Mouse (Mus musculus): ENCODE measurements at regions not wholly inside any gene's neighbourhood (a gene's known extent, or its start where the extent isn't known, plus 50 kb on each side); places are given as distances from the start of the nearest gene placed in this dataset.
"Not testable (repeated sequence)": the region's sequence is repeated elsewhere in the genome, so short reads cannot be mapped to it uniquely, and the experiment has no call there.

DNA sequence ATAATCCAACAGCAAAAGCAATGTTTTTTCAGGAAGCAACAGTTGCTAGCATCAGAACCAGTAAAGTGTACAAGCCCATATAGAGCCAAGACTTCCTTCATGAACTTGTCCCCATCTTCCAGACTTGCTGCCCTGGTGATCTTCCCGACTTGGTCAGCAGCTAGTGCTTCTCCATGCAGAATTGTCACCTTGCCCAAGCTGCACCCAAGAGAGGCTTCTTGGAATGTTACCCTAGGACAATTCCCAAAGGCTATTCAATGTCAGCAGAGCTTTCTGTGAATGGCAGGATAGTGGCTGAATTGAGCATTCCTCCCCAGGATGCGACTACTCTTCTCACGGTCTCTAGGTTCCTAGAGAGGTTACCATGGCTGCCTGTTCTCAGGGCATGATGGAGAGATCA, 479.6 kb upstream of the BB014433 start:
- no peak overlapping the region for H3K9ac ChIP-seq (ENCODE audit: low read depth, low read length)
- DNase-seq (ENCODE audit: low spot score) (no peak), ATAC-seq (ENCODE audit: low read depth) (no peak)
- H3K27ac ChIP-seq (replicated peaks; ENCODE audit: low read depth, low read length), result no peak overlapping the region
- WGBS, result 89% methylated on average over 3 of the region's 3 CpGs
- no peaks in the 10 kb centered on the region for H3K4me1 ChIP-seq (ENCODE audit: control insufficient read depth, insufficient read depth, low read length)
- H3K9me3 ChIP-seq (ENCODE audit: control insufficient read depth, low read length), result no peaks in the 10 kb centered on the region
- no peaks in the 10 kb centered on the region for H3K36me3 ChIP-seq (ENCODE audit: control insufficient read depth, insufficient read depth, low read length)
- no peak overlapping the region for H3K4me2 ChIP-seq (ENCODE audit: low read depth, low read length)
- no peak overlapping the region for H3K4me3 ChIP-seq (ENCODE audit: low read depth, low read length)
- no peaks in the 10 kb centered on the region for H3K27me3 ChIP-seq (replicated peaks; ENCODE audit: control insufficient read depth, insufficient read depth, low read length)

DNA sequence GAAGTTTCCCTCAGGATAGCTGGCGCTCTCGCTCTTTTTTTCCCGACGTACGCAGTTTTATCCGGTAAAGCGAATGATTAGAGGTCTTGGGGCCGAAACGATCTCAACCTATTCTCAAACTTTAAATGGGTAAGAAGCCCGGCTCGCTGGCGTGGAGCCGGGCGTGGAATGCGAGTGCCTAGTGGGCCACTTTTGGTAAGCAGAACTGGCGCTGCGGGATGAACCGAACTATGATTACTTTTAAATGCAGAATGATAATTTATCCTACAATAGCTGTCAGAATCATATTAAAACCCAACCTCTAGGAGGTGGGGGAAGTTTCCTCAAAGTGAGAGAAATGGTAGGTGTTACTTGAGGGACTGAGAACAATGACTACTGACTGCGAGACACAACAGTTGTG, 474.0 kb upstream of the BB014433 start:
- not testable (repeated sequence) for DNase-seq (ENCODE audit: low spot score); H3K9me3 ChIP-seq (ENCODE audit: control insufficient read depth, low read length); H3K27me3 ChIP-seq (replicated peaks; ENCODE audit: control insufficient read depth, insufficient read depth, low read length); H3K9ac ChIP-seq (ENCODE audit: low read depth, low read length); H3K4me2 ChIP-seq (ENCODE audit: low read depth, low read length); H3K36me3 ChIP-seq (ENCODE audit: control insufficient read depth, insufficient read depth, low read length); H3K4me1 ChIP-seq (ENCODE audit: control insufficient read depth, insufficient read depth, low read length); H3K27ac ChIP-seq (replicated peaks; ENCODE audit: low read depth, low read length); ATAC-seq (ENCODE audit: low read depth); H3K4me3 ChIP-seq (ENCODE audit: low read depth, low read length)
- 78% methylated on average over 19 of the region's 19 CpGs for WGBS

DNA sequence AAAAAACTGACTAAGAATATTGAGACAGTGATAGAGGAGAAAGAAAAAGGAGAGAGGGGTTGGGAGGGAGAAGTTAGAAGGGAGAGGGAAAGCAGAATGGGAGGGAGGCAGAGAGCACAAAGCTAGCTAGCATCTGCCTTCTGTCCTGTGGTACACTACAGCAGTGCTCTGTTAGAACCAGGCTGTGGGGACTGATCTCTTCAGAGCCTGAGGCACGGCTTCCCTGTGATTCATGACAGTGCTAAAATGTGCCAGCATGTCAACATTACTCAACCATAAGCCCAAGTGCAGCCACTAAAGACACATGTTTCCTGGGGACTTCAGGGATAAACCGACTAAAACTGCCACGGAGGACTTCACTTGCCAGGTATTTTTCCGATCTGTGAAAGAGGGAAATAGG, 455.1 kb upstream of the BB014433 start:
- 75% methylated on average over 4 of the region's 4 CpGs for WGBS
- Histone ChIP-seq H3K9ac (ENCODE audit: low read depth, low read length) (no peak overlapping the region), H3K27me3 (replicated peaks; ENCODE audit: control insufficient read depth, insufficient read depth, low read length) (no peaks in the 10 kb centered on the region), H3K4me3 (ENCODE audit: low read depth, low read length) (no peak overlapping the region), H3K4me1 (ENCODE audit: control insufficient read depth, insufficient read depth, low read length) (no peaks in the 10 kb centered on the region), H3K4me2 (ENCODE audit: low read depth, low read length) (no peak overlapping the region), H3K36me3 (ENCODE audit: control insufficient read depth, insufficient read depth, low read length) (no peaks in the 10 kb centered on the region), H3K9me3 (ENCODE audit: control insufficient read depth, low read length) (no peaks in the 10 kb centered on the region), H3K27ac (replicated peaks; ENCODE audit: low read depth, low read length) (no peak overlapping the region)
- DNase-seq (ENCODE audit: low spot score) (no peak), ATAC-seq (ENCODE audit: low read depth) (no peak)

DNA sequence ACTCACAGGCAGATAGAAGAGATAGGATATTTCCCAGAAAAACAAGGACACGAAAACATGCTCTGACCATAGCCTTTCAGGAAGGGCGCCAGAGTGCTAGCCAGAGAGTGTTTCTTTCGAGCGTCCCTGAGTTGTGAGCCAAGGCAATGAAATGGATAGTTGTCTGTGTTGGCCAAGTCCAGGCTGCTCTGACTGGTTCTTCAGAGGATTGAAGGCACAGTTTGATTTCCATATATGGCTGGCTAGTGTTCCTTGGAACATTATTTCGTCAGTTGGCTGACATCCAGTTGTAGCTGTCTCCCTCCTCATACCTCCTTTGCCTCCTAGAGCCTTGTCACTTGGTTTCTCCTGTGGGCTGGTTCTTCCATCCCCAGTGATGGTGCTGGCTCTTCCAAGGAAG, 451.7 kb upstream of the BB014433 start:
- Histone ChIP-seq H3K4me3 (ENCODE audit: low read depth, low read length) (no peak overlapping the region), H3K4me1 (ENCODE audit: control insufficient read depth, insufficient read depth, low read length) (no peaks in the 10 kb centered on the region), H3K27ac (replicated peaks; ENCODE audit: low read depth, low read length) (no peak overlapping the region), H3K9me3 (ENCODE audit: control insufficient read depth, low read length) (no peaks in the 10 kb centered on the region), H3K4me2 (ENCODE audit: low read depth, low read length) (no peak overlapping the region), H3K27me3 (replicated peaks; ENCODE audit: control insufficient read depth, insufficient read depth, low read length) (no peaks in the 10 kb centered on the region), H3K9ac (ENCODE audit: low read depth, low read length) (no peak overlapping the region), H3K36me3 (ENCODE audit: control insufficient read depth, insufficient read depth, low read length) (no peaks in the 10 kb centered on the region)
- no peak for ATAC-seq (ENCODE audit: low read depth)
- DNase-seq (ENCODE audit: low spot score), result peak; percentile 25
- 81% methylated on average over 5 of the region's 5 CpGs for WGBS

DNA sequence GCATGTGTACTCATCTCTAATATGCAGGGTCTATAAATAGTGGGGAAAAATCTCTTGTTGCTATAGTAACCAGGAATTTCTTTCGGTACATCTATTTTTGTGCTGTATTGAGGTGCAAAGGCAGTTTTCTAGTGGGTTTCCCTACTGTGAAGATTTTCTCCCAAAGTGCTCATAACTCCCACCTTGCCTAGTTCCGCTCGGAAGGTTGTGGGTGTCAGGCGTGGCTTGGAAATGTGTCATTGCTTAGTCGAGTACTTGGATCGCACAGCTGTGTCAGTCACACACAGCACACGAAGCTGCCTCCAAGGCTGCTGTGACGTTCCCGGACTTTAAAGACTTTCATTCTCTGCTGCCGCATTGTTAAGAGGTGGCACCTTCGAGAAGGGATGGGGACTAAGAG, 450.4 kb upstream of the BB014433 start:
- DNase-seq (ENCODE audit: low spot score) (peak; percentile 5), ATAC-seq (ENCODE audit: low read depth) (no peak)
- H3K36me3 ChIP-seq (ENCODE audit: control insufficient read depth, insufficient read depth, low read length), result no peaks in the 10 kb centered on the region
- no peaks in the 10 kb centered on the region for H3K27me3 ChIP-seq (replicated peaks; ENCODE audit: control insufficient read depth, insufficient read depth, low read length)
- H3K27ac ChIP-seq (replicated peaks; ENCODE audit: low read depth, low read length), result no peak overlapping the region
- 73% methylated on average over 11 of the region's 11 CpGs for WGBS
- no peaks in the 10 kb centered on the region for H3K9me3 ChIP-seq (ENCODE audit: control insufficient read depth, low read length)
- no peak overlapping the region for H3K9ac ChIP-seq (ENCODE audit: low read depth, low read length)
- no peaks in the 10 kb centered on the region for H3K4me1 ChIP-seq (ENCODE audit: control insufficient read depth, insufficient read depth, low read length)
- no peak overlapping the region for H3K4me2 ChIP-seq (ENCODE audit: low read depth, low read length)
- H3K4me3 ChIP-seq (ENCODE audit: low read depth, low read length), result no peak overlapping the region

DNA sequence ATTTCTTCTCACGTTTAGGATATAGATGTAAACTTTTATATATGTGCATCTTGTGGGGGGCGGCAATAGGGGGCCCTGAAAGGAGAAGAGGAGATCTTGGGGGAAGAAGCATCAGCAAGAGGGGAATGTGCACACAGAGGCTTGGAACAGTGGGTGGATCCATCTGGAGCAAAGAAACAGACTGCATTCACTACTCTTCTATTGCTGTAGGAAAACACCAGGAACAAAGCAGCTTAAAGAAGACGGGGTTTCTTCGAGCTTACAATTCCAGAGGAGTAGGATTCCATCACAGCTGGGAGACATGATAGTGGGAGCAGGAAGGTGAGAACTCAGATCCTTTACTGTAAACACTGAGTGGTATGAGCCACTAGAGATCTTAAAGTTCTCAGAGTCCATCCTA, 444.9 kb upstream of the BB014433 start:
- Histone ChIP-seq H3K27me3 (replicated peaks; ENCODE audit: control insufficient read depth, insufficient read depth, low read length) (no peaks in the 10 kb centered on the region), H3K4me1 (ENCODE audit: control insufficient read depth, insufficient read depth, low read length) (no peaks in the 10 kb centered on the region), H3K36me3 (ENCODE audit: control insufficient read depth, insufficient read depth, low read length) (no peaks in the 10 kb centered on the region), H3K27ac (replicated peaks; ENCODE audit: low read depth, low read length) (no peak overlapping the region), H3K9me3 (ENCODE audit: control insufficient read depth, low read length) (no peaks in the 10 kb centered on the region), H3K9ac (ENCODE audit: low read depth, low read length) (no peak overlapping the region), H3K4me2 (ENCODE audit: low read depth, low read length) (no peak overlapping the region), H3K4me3 (ENCODE audit: low read depth, low read length) (no peak overlapping the region)
- ATAC-seq (ENCODE audit: low read depth) (no peak), DNase-seq (ENCODE audit: low spot score) (no peak)
- WGBS, result 84% methylated on average over 4 of the region's 4 CpGs

DNA sequence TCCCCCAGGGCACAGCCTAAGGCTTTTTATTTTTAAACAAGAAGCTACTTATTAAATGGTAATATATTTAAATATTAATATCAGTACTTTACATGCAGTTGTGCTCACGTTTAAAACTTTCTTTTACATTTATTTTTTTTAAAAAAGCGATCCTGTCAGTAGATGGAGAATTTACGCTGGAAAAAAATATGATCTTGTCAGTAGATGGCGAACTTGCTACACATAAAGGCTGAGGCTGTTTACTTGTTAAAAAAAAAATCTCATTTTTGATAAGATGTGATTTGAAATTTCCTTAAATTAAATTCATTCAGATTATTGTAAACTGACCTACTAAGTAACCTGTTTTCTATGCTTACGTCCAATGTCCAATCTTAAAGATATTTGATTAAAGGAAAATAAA, 441.7 kb upstream of the BB014433 start:
- DNase-seq (ENCODE audit: low spot score) (no peak), ATAC-seq (ENCODE audit: low read depth) (no peak)
- no peaks in the 10 kb centered on the region for H3K36me3 ChIP-seq (ENCODE audit: control insufficient read depth, insufficient read depth, low read length)
- H3K27me3 ChIP-seq (replicated peaks; ENCODE audit: control insufficient read depth, insufficient read depth, low read length), result no peaks in the 10 kb centered on the region
- H3K9me3 ChIP-seq (ENCODE audit: control insufficient read depth, low read length), result no peaks in the 10 kb centered on the region
- no peak overlapping the region for H3K4me2 ChIP-seq (ENCODE audit: low read depth, low read length)
- no peaks in the 10 kb centered on the region for H3K4me1 ChIP-seq (ENCODE audit: control insufficient read depth, insufficient read depth, low read length)
- no peak overlapping the region for H3K9ac ChIP-seq (ENCODE audit: low read depth, low read length)
- WGBS, result 61% methylated on average over 5 of the region's 5 CpGs
- H3K4me3 ChIP-seq (ENCODE audit: low read depth, low read length), result no peak overlapping the region
- H3K27ac ChIP-seq (replicated peaks; ENCODE audit: low read depth, low read length), result no peak overlapping the region

DNA sequence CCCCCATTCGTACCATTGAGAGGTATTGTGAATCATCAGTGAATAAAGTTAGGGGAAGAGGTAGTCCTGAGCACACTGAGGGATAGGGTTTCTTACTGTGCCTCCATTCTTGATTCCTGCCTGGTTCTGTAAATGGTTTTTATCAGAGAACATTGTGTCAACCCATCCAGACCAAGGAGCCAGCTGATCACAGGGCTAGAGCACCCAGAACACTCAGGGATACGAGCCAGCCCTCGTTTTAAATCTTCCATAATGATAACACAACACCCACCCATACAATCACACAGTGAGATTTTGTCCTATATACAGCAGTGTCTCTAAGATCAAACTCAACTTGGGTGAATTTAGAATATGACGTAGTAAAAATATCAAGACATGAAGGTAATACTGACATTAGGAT, 424.7 kb upstream of the BB014433 start:
- Histone ChIP-seq H3K4me2 (ENCODE audit: low read depth, low read length) (no peak overlapping the region), H3K27me3 (replicated peaks; ENCODE audit: control insufficient read depth, insufficient read depth, low read length) (no peaks in the 10 kb centered on the region), H3K27ac (replicated peaks; ENCODE audit: low read depth, low read length) (no peak overlapping the region), H3K36me3 (ENCODE audit: control insufficient read depth, insufficient read depth, low read length) (no peaks in the 10 kb centered on the region), H3K4me3 (ENCODE audit: low read depth, low read length) (no peak overlapping the region), H3K9ac (ENCODE audit: low read depth, low read length) (no peak overlapping the region), H3K4me1 (ENCODE audit: control insufficient read depth, insufficient read depth, low read length) (no peaks in the 10 kb centered on the region), H3K9me3 (ENCODE audit: control insufficient read depth, low read length) (no peaks in the 10 kb centered on the region)
- 79% methylated on average over 4 of the region's 4 CpGs for WGBS
- no peak for DNase-seq (ENCODE audit: low spot score)
- ATAC-seq (ENCODE audit: low read depth), result no peak

DNA sequence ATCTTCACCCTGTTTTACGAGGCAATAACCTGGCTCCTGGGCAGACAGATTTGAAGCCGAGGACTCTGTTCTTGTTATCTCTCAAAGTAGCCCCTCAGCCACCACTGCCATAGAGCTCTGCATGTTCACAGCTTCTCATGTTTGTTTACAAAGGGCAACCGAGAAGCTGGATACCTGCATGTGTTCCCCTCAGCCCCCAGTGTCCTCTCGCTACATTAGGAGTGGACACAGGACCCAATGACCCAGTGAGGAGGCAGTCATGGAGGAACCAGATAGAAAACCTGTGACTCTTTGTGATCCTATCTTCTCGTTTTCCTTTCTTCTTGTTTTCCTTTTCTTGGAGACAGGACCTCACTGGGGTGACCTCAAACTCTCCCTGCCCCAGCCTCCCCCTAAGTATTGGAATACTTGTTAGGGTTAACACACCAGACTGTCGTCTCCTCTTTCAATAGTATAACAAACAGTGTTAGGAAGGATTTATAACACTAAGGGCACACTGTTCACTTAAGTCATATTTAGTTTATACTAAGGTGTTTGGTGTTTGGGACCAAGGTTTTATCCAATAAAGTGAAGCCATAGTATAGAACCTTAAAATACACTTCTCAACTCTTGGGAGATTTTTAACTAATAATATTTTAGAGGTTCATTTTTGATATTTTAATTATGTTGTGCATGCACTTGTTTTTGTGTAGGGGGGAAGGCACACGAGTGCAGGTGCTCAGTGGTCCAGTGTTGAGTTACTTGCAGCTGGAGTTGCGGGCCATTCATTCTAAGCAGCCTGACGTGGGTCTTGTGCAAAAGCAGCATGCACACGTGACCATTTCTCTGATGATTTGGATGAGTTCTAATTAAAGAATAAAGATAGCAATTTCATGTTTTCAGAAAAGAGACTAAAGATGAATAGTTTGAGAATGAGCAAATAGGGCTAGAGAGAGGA, 422.9 kb upstream of the BB014433 start:
- H3K27ac ChIP-seq (replicated peaks; ENCODE audit: low read depth, low read length), result no peak overlapping the region
- 73% methylated on average over 10 of the region's 10 CpGs for WGBS
- no peaks in the 10 kb centered on the region for H3K4me1 ChIP-seq (ENCODE audit: control insufficient read depth, insufficient read depth, low read length)
- no peaks in the 10 kb centered on the region for H3K36me3 ChIP-seq (ENCODE audit: control insufficient read depth, insufficient read depth, low read length)
- H3K4me2 ChIP-seq (ENCODE audit: low read depth, low read length), result no peak overlapping the region
- DNase-seq (ENCODE audit: low spot score) (no peak), ATAC-seq (ENCODE audit: low read depth) (no peak)
- no peaks in the 10 kb centered on the region for H3K9me3 ChIP-seq (ENCODE audit: control insufficient read depth, low read length)
- H3K27me3 ChIP-seq (replicated peaks; ENCODE audit: control insufficient read depth, insufficient read depth, low read length), result no peaks in the 10 kb centered on the region
- no peak overlapping the region for H3K4me3 ChIP-seq (ENCODE audit: low read depth, low read length)
- no peak overlapping the region for H3K9ac ChIP-seq (ENCODE audit: low read depth, low read length)

Data from embryonic facial prominence, embryonic 14.5 days (tissue).